Mouse (Mus musculus) liver, embryonic 16.5 days (tissue): Measurements from ENCODE around the gene Arhgap42. TPM values are rescaled to one million over a fixed set of nuclear protein-coding genes. Genes with fewer than 3 reads are reported as not detected.

Source experiments
- ATAC-seq: fragments of 200-750 bp; cut with Nextera tagmentation; 2 replicates; pipeline ENCODE4 v1.8.0; 2017; ENCODE audit warnings: low read depth, mild to moderate bottlenecking, moderate number of reproducible peaks, moderate library complexity
- H3K27ac ChIP-seq: fragments of 300-500 bp; sonication (generic); 2 replicates; pipeline ENCODE4 v1.5.1; 2014; ENCODE audit warnings: mild to moderate bottlenecking, low read length
- H3K27me3 ChIP-seq: fragments of 300-500 bp; sonication (generic); 2 replicates; pipeline ENCODE4 v1.6.1; 2014; ENCODE audit warnings: low read depth, low read length, mixed read lengths; ENCODE audit not compliant: control insufficient read depth, insufficient read depth
- H3K36me3 ChIP-seq: fragments of 300-500 bp; sonication (generic); 2 replicates; pipeline ENCODE4 v1.6.1; 2014; ENCODE audit warnings: mild to moderate bottlenecking; ENCODE audit not compliant: control insufficient read depth, insufficient read depth
- H3K4me1 ChIP-seq: fragments of 300-500 bp; sonication (generic); 2 replicates; pipeline ENCODE4 v1.6.1; 2014; ENCODE audit warnings: low read depth, low read length, mixed read lengths; ENCODE audit not compliant: control insufficient read depth
- H3K4me2 ChIP-seq: fragments of 300-500 bp; sonication (generic); 2 replicates; pipeline ENCODE4 v1.6.1; 2014; ENCODE audit warnings: low read depth, low read length, mixed read lengths
- H3K4me3 ChIP-seq: fragments of 300-500 bp; sonication (generic); 2 replicates; pipeline ENCODE4 v1.5.1; 2014; ENCODE audit warnings: low read depth, mild to moderate bottlenecking, low read length
- H3K9ac ChIP-seq: fragments of 300-500 bp; sonication (generic); 2 replicates; pipeline ENCODE4 v1.6.1; 2014; ENCODE audit warnings: low read depth, low read length
- H3K9me3 ChIP-seq: fragments of 300-500 bp; sonication (generic); replicated peaks from 2 replicates; pipeline ENCODE4 v1.6.1; 2016; ENCODE audit warnings: low read length; ENCODE audit not compliant: control insufficient read depth
- WGBS: fragments of 180-500 bp; shearing (Covaris S2); extraction: QIAGEN DNeasy Blood & Tissue Kit; methylation state at CpG from one replicate; pipeline ENCODE4 v1.1.7; 2014; ENCODE audit not compliant: insufficient replicate concordance; 5-methylcytosine and 5-hydroxymethylcytosine counted together
- polyA plus RNA-seq: library from polyadenylated mRNA; unstranded; fragments of >200 nt; fragmentation: Nextera tagmentation; extraction: Ambion mirVana; gene quantifications from 2 replicates; pipeline ENCODE4 v1.2.1, GENCODE M21; 2015

Gene Arhgap42
- polyA plus RNA-seq = 6.6 and 7.4 TPM in 2 replicates

GRCm38 (mm10) chr9:9238438-9239391 is at the start of gene Arhgap42:
Gene Arhgap42 (minus strand): TSS chr9:9239101.
- Histone ChIP-seq H3K4me3 (peak within 1 kb of the TSS; percentile 55), H3K4me2 (peak within 1 kb of the TSS; percentile 49), H3K9me3 (no peaks in the 10 kb centered on the region), H3K27me3 (peaks cover 4% of the 10 kb centered on the region), H3K36me3 (no peaks in the 10 kb centered on the region), H3K27ac (peak within 1 kb of the TSS; percentile 80), H3K9ac (peak within 1 kb of the TSS; percentile 49; the same call in 1 of the 2 replicates), H3K4me1 (no peaks in the 10 kb centered on the region)
- ATAC-seq = peak; percentile 94
- under 1% methylated on average over 63 of the region's 78 CpGs for WGBS

GRCm38 (mm10) chr9:9288140-9288539 is 49.2 kb upstream of the Arhgap42 start:
- Histone ChIP-seq H3K4me3 (no peak overlapping the region), H3K4me1 (no peaks in the 10 kb centered on the region), H3K27me3 (no peaks in the 10 kb centered on the region), H3K4me2 (no peak overlapping the region), H3K36me3 (no peaks in the 10 kb centered on the region), H3K9ac (no peak overlapping the region), H3K9me3 (no peaks in the 10 kb centered on the region), H3K27ac (no peak overlapping the region)
- ATAC-seq = no peak
- 47% methylated on average over 2 of the region's 2 CpGs for WGBS

GRCm38 (mm10) chr9:9269305-9269704 is 30.4 kb upstream of the Arhgap42 start:
- Histone ChIP-seq H3K4me3 (no peak overlapping the region), H3K27ac (no peak overlapping the region), H3K36me3 (no peaks in the 10 kb centered on the region), H3K4me1 (no peaks in the 10 kb centered on the region), H3K9me3 (no peaks in the 10 kb centered on the region), H3K27me3 (no peaks in the 10 kb centered on the region), H3K4me2 (no peak overlapping the region), H3K9ac (no peak overlapping the region)
- no peak for ATAC-seq
- 18% methylated on average over 2 of the region's 2 CpGs for WGBS

- Histone ChIP-seq H3K4me3 (no peak overlapping the region), H3K27ac (no peak overlapping the region), H3K36me3 (no peaks in the 10 kb centered on the region), H3K4me2 (no peak overlapping the region), H3K27me3 (no peaks in the 10 kb centered on the region), H3K9ac (no peak overlapping the region), H3K4me1 (no peaks in the 10 kb centered on the region), H3K9me3 (no peaks in the 10 kb centered on the region)
- ATAC-seq = no peak
- WGBS = 52% methylated on average over 6 of the region's 6 CpGs
Measured at GRCm38 (mm10) chr9:9267606-9268601, 29.0 kb upstream of the Arhgap42 start.

- Histone ChIP-seq H3K4me2 (no peak overlapping the region), H3K27ac (no peak overlapping the region), H3K9ac (no peak overlapping the region), H3K27me3 (no peaks in the 10 kb centered on the region), H3K9me3 (no peaks in the 10 kb centered on the region), H3K4me3 (no peak overlapping the region), H3K4me1 (no peaks in the 10 kb centered on the region), H3K36me3 (no peaks in the 10 kb centered on the region)
- ATAC-seq = no peak
- 27% methylated on average over 1 of the region's 1 CpGs for WGBS
Measured at GRCm38 (mm10) chr9:9263543-9263942, 24.6 kb upstream of the Arhgap42 start.

GRCm38 (mm10) chr9:9262479-9262878 is 23.6 kb upstream of the Arhgap42 start:
- Histone ChIP-seq H3K36me3 (no peaks in the 10 kb centered on the region), H3K4me2 (no peak overlapping the region), H3K9ac (no peak overlapping the region), H3K4me3 (no peak overlapping the region), H3K27ac (no peak overlapping the region), H3K27me3 (no peaks in the 10 kb centered on the region), H3K4me1 (no peaks in the 10 kb centered on the region), H3K9me3 (no peaks in the 10 kb centered on the region)
- 59% methylated on average over 2 of the region's 2 CpGs for WGBS
- no peak for ATAC-seq

- no peak for ATAC-seq
- Histone ChIP-seq H3K36me3 (no peaks in the 10 kb centered on the region), H3K4me2 (no peak overlapping the region), H3K9ac (no peak overlapping the region), H3K9me3 (no peaks in the 10 kb centered on the region), H3K4me1 (no peaks in the 10 kb centered on the region), H3K27ac (no peak overlapping the region), H3K4me3 (no peak overlapping the region), H3K27me3 (no peaks in the 10 kb centered on the region)
- WGBS = 61% methylated on average over 1 of the region's 1 CpGs
Measured at GRCm38 (mm10) chr9:9254764-9255163, 15.9 kb upstream of the Arhgap42 start.

- Histone ChIP-seq H3K9me3 (no peaks in the 10 kb centered on the region), H3K4me1 (no peaks in the 10 kb centered on the region), H3K9ac (no peak overlapping the region), H3K27me3 (no peaks in the 10 kb centered on the region), H3K4me2 (no peak overlapping the region), H3K36me3 (no peaks in the 10 kb centered on the region), H3K4me3 (no peak overlapping the region), H3K27ac (no peak overlapping the region)
- ATAC-seq = no peak
- 25% methylated on average over 2 of the region's 2 CpGs for WGBS
Measured at GRCm38 (mm10) chr9:9248529-9248928, 9.6 kb upstream of the Arhgap42 start.
